Mouse (Mus musculus) kidney, embryonic 16.5 days (tissue): ENCODE measurements at regions not wholly inside any gene's neighbourhood (a gene's known extent, or its start where the extent isn't known, plus 50 kb on each side); places are given as distances from the start of the nearest gene placed in this dataset.

Source experiments
- ATAC-seq: fragments of 200-750 bp; cut with Nextera tagmentation; 2 replicates; pipeline ENCODE4 v1.8.0; 2017; ENCODE audit warnings: moderate TSS enrichment; ENCODE audit not compliant: low FRiP score, low TSS enrichment
- H3K27ac ChIP-seq: fragments of 300-500 bp; sonication (generic); 2 replicates; pipeline ENCODE4 v1.5.1; 2014; ENCODE audit warnings: low read length
- H3K27me3 ChIP-seq: fragments of 300-500 bp; sonication (generic); 2 replicates; pipeline ENCODE4 v1.6.1; 2014; ENCODE audit warnings: low read length, control low read depth, mixed read lengths; ENCODE audit not compliant: insufficient read depth
- H3K36me3 ChIP-seq: fragments of 300-500 bp; sonication (generic); 2 replicates; pipeline ENCODE4 v1.6.1; 2014; ENCODE audit warnings: low read length, control low read depth, mixed read lengths; ENCODE audit not compliant: insufficient read depth
- H3K4me1 ChIP-seq: fragments of 300-500 bp; sonication (generic); 2 replicates; pipeline ENCODE4 v1.6.1; 2014; ENCODE audit warnings: low read length, control low read depth, mixed read lengths; ENCODE audit not compliant: insufficient read depth
- H3K4me2 ChIP-seq: fragments of 300-500 bp; sonication (generic); replicated peaks from 2 replicates; pipeline ENCODE4 v1.6.1; 2014; ENCODE audit warnings: low read depth, low read length
- H3K4me3 ChIP-seq: fragments of 300-500 bp; sonication (generic); 2 replicates; pipeline ENCODE4 v1.5.1; 2014; ENCODE audit warnings: mild to moderate bottlenecking, low read length
- H3K9ac ChIP-seq: fragments of 300-500 bp; sonication (generic); replicated peaks from 2 replicates; pipeline ENCODE4 v1.6.1; 2014; ENCODE audit warnings: low read length
- H3K9me3 ChIP-seq: fragments of 300-500 bp; sonication (generic); 2 replicates; pipeline ENCODE4 v1.6.1; 2016; ENCODE audit warnings: low read length, control low read depth
- WGBS: fragments of 180-500 bp; shearing (Covaris S2); extraction: QIAGEN DNeasy Blood & Tissue Kit; methylation state at CpG from one replicate; pipeline ENCODE4 v1.1.7; 2014; 5-methylcytosine and 5-hydroxymethylcytosine counted together

- WGBS = 87% methylated on average over 19 of the region's 19 CpGs
- no peak overlapping the region for H3K27ac ChIP-seq
- no peaks in the 10 kb centered on the region for H3K4me1 ChIP-seq
- no peak for ATAC-seq
- H3K9me3 ChIP-seq = no peaks in the 10 kb centered on the region
- no peak overlapping the region for H3K4me2 ChIP-seq
- no peak overlapping the region for H3K9ac ChIP-seq
- no peaks in the 10 kb centered on the region for H3K27me3 ChIP-seq
- no peaks in the 10 kb centered on the region for H3K36me3 ChIP-seq
- H3K4me3 ChIP-seq = no peak overlapping the region
These were observed 286.4 kb downstream of the Dhx35 start for GRCm38 (mm10) chr2:159080784-159081544.

- H3K4me3 ChIP-seq = no peak overlapping the region
- no peaks in the 10 kb centered on the region for H3K4me1 ChIP-seq
- no peaks in the 10 kb centered on the region for H3K36me3 ChIP-seq
- ATAC-seq = no peak
- H3K9me3 ChIP-seq = no peaks in the 10 kb centered on the region
- H3K4me2 ChIP-seq = no peak overlapping the region
- WGBS = 55% methylated on average over 2 of the region's 2 CpGs
- H3K9ac ChIP-seq = no peak overlapping the region
- H3K27me3 ChIP-seq = no peaks in the 10 kb centered on the region
- no peak overlapping the region for H3K27ac ChIP-seq
These were observed 292.2 kb downstream of the Dhx35 start for GRCm38 (mm10) chr2:159086836-159087235.

DNA sequence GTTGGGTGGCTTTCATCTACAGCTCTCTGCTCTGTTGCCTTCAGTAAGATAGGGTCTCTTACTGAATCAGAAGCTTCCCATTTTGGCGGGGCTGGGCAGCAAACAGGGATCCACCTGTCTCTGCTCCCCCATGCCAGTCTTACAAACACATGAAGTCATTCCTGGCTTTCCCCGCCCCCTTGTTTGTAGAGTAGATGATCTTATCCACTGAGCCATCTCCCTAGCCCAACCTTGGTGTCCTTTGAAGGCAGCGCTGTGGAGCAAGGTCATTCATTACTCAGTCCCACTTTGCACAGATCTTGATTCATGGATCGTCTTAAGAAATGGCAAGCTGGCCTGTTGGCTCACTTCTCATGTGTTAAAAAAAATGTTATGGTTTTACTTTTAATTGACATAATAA, 293.6 kb downstream of the Dhx35 start:
- Histone ChIP-seq H3K36me3 (no peaks in the 10 kb centered on the region), H3K27me3 (no peaks in the 10 kb centered on the region), H3K9ac (no peak overlapping the region), H3K4me1 (no peaks in the 10 kb centered on the region), H3K4me2 (no peak overlapping the region), H3K27ac (no peak overlapping the region), H3K4me3 (no peak overlapping the region), H3K9me3 (no peaks in the 10 kb centered on the region)
- ATAC-seq = no peak
- WGBS = 83% methylated on average over 4 of the region's 4 CpGs

- H3K9ac ChIP-seq = no peak overlapping the region
- 26% methylated on average over 2 of the region's 2 CpGs for WGBS
- ATAC-seq = peak; percentile 71; the same call in 1 of the 2 replicates
These were observed 302.1 kb downstream of the Dhx35 start for GRCm38 (mm10) chr2:159096667-159097066.

DNA sequence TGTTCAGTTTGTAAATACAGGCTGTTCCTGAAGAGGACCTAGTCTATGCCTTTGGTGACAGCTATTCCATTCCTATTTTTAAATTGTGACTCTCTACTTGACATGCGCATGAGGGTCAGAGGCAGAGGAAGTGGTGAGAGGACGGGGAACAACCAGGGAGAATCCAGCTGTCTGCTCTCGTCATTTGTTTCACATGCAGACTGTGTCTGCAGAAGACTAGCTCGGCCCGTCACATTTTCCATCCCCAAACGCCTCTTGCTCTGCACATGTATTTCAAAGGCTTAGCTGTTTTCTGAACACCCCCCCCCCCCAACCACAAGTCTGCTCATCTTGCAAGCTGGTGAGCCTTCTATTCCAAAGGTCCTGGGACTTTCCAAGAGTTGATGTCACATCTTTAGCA, 339.4 kb downstream of the Dhx35 start:
- H3K4me1 ChIP-seq = no peaks in the 10 kb centered on the region
- no peaks in the 10 kb centered on the region for H3K9me3 ChIP-seq
- ATAC-seq = no peak
- H3K27ac ChIP-seq = no peak overlapping the region
- no peak overlapping the region for H3K4me2 ChIP-seq
- H3K36me3 ChIP-seq = no peaks in the 10 kb centered on the region
- no peak overlapping the region for H3K9ac ChIP-seq
- H3K4me3 ChIP-seq = no peak overlapping the region
- no peaks in the 10 kb centered on the region for H3K27me3 ChIP-seq
- 65% methylated on average over 6 of the region's 6 CpGs for WGBS

More at GRCm38 (mm10) chr2:159096667-159097066, 302.1 kb downstream of the Dhx35 start:
- no peak overlapping the region for H3K27ac ChIP-seq
- no peak overlapping the region for H3K4me2 ChIP-seq
- no peaks in the 10 kb centered on the region for H3K27me3 ChIP-seq
- no peaks in the 10 kb centered on the region for H3K4me1 ChIP-seq
- no peaks in the 10 kb centered on the region for H3K36me3 ChIP-seq
- H3K9me3 ChIP-seq = no peaks in the 10 kb centered on the region
- no peak overlapping the region for H3K4me3 ChIP-seq

GRCm38 (mm10) chr2:159138603-159139002, 344.0 kb downstream of the Dhx35 start:
- ATAC-seq = no peak

DNA sequence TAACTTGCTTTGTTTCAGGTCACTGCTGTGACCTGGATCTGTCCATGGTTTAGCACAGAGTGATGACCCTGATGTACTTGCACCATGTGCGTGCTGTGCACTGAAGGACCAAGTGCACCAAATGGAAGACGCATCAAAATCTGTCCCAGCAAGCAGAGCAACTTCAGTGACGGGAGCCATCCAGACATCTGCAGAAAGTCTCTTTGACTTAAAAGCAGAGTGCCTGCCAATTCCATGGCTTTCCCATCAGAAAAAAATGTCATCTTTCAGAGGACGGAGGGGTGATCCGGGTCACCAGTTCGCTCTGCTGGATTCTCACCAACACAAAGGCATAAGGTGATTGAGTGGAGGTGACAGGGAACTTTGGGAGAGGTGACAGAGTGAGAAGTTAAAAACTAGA, 351.4 kb downstream of the Dhx35 start:
- H3K27me3 ChIP-seq = no peaks in the 10 kb centered on the region
- no peak overlapping the region for H3K4me2 ChIP-seq
- H3K4me1 ChIP-seq = no peaks in the 10 kb centered on the region
- no peaks in the 10 kb centered on the region for H3K9me3 ChIP-seq
- H3K4me3 ChIP-seq = no peak overlapping the region
- H3K9ac ChIP-seq = no peak overlapping the region
- no peaks in the 10 kb centered on the region for H3K36me3 ChIP-seq
- WGBS = 78% methylated on average over 6 of the region's 6 CpGs
- ATAC-seq = no peak
- H3K27ac ChIP-seq = no peak overlapping the region

More at GRCm38 (mm10) chr2:159138603-159139002, 344.0 kb downstream of the Dhx35 start:
- no peaks in the 10 kb centered on the region for H3K27me3 ChIP-seq
- H3K4me2 ChIP-seq = no peak overlapping the region
- no peaks in the 10 kb centered on the region for H3K36me3 ChIP-seq
- no peak overlapping the region for H3K9ac ChIP-seq
- 94% methylated on average over 2 of the region's 2 CpGs for WGBS
- H3K4me1 ChIP-seq = no peaks in the 10 kb centered on the region
- H3K4me3 ChIP-seq = no peak overlapping the region
- no peaks in the 10 kb centered on the region for H3K9me3 ChIP-seq
- H3K27ac ChIP-seq = no peak overlapping the region

DNA sequence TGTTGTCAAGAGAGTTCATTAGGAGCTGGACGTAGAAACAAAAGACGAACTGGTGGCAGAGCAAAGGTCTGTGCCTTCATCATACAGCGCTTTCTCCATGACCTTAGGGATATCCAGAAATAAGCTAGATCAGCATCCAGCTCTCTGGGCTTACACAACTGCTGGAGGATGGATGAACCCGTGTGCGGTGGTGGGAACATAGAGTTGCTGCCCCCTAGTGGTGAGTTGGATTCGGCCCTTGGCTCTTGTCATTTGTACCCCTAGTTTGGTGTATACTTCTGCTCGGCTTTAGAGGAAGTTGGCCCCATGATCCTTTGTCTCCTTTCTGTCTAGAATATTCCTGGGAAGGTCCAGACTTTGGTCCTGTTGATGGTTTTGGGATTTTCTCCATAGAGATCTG, 369.4 kb downstream of the Dhx35 start:
- no peaks in the 10 kb centered on the region for H3K4me1 ChIP-seq
- H3K9ac ChIP-seq = no peak overlapping the region
- WGBS = 43% methylated on average over 7 of the region's 7 CpGs
- no peak for ATAC-seq
- no peaks in the 10 kb centered on the region for H3K27me3 ChIP-seq
- H3K4me3 ChIP-seq = no peak overlapping the region
- H3K36me3 ChIP-seq = no peaks in the 10 kb centered on the region
- no peaks in the 10 kb centered on the region for H3K9me3 ChIP-seq
- H3K27ac ChIP-seq = no peak overlapping the region
- no peak overlapping the region for H3K4me2 ChIP-seq

GRCm38 (mm10) chr2:159168553-159169064, 374.0 kb downstream of the Dhx35 start:
- no peaks in the 10 kb centered on the region for H3K4me1 ChIP-seq
- H3K9me3 ChIP-seq = no peaks in the 10 kb centered on the region
- no peaks in the 10 kb centered on the region for H3K27me3 ChIP-seq
- H3K36me3 ChIP-seq = no peaks in the 10 kb centered on the region
- no peak overlapping the region for H3K27ac ChIP-seq
- 69% methylated on average over 7 of the region's 7 CpGs for WGBS
- H3K4me2 ChIP-seq = no peak overlapping the region
- H3K4me3 ChIP-seq = no peak overlapping the region
- no peak overlapping the region for H3K9ac ChIP-seq
- peak; percentile 65 for ATAC-seq

- Histone ChIP-seq H3K36me3 (no peaks in the 10 kb centered on the region), H3K27me3 (no peaks in the 10 kb centered on the region), H3K4me3 (no peak overlapping the region), H3K9ac (no peak overlapping the region), H3K9me3 (no peaks in the 10 kb centered on the region), H3K4me1 (no peaks in the 10 kb centered on the region), H3K4me2 (no peak overlapping the region), H3K27ac (no peak overlapping the region)
- WGBS = 36% methylated on average over 7 of the region's 7 CpGs
- ATAC-seq = no peak
These were observed 401.5 kb downstream of the Dhx35 start for GRCm38 (mm10) chr2:159196156-159196555.
